Mouse (Mus musculus): ENCODE measurements at regions not wholly inside any gene's neighbourhood (a gene's known extent, or its start where the extent isn't known, plus 50 kb on each side); places are given as distances from the start of the nearest gene placed in this dataset.

DNA sequence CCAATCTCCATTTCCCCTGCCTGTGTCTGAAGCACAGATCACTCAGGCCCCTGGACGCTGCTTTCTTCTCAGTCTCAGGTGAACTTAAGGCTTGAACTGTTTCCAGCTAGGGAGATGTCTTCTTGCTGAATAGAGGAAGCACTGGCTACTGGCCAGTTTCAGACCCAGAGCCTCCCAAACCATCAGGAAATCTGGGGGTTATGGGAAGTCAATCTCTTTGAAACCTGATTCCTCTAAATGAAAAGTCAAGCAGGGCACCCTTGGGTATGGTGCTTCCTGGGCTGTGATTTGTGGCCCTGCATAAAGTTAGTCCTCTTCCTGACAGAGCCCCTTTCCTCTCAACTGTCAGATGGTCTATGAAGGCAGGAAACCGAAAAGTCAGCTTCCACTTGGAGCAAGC, 208.2 kb downstream of the Sptssa start:
- no peak for DNase-seq

DNA sequence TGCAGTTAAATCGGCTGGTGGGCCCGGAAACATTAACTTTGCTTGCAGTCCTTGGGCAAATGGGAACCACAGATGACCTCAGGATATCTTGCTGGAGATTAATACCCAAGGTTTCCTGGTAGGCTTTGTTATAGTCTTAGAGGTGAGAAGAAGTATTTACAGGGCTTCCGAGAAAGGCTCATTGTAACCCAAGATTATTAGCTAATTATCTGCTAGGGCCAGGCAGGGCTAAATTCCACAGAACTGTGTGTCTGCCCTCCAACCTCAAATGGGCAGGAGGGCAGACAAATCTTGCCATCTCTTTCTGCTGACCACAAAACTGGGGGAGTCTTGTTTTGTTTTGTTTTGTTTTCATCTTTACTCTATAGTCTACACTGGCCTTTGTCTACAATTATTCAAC, 209.0 kb downstream of the Sptssa start:
- DNase-seq: no peak

DNA sequence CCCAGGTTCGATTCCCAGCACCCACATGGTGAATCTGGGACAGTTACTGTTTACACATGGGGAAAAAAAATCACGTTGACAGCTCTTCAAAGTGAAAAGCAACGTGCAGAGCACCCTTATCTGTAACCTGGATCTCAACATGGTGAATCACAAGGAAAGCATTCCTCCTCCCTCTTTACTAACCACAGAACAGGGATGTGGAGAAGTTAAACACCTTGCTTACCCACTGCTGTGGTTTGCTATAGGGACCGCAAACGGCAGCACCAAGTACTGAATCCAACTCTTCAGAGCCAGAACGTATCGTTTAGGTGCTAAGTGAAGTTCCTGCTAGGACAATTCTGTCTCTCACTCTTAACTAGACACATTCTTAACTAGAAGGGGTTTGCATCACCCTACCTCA, 210.0 kb downstream of the Sptssa start:
- no peak for DNase-seq

DNA sequence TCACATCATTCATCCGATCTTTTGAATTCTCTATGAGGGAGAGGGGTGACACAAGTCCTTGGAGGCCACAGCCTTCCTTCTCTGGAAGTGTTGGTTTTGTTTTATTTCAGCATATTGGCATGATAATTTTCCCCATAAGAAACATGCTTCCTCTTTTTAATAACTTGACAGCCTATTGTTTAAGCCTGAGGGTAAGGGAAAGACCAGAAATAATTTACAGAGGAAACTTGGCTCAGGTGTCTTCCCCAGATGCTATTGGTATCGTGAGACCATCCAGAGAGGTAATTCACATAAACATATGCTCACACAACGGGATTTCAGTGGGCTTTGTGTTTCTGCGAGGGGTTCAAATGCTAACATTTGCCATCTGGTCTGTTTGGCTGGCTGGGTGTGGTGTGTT, 212.0 kb downstream of the Sptssa start:
- no peak for DNase-seq

DNA sequence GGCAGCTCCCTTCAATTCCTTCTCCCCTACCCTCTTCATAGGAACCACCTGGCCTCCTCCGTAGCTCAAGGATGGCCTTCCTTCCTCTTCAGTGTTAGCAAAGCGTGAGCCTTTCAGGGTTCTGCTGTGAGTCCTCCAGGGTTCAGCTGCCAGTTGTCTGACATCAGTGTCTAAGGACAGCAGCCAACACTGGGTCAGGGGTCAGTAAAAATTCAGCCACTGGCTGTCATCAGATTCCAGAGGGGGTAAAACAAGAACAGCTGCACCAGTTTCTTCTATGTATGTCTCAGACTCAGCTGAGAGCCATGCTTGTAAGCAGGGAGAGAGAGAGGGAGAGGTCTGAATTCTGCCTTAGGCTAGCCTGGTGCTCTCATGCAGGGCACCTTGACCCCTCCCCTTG, 213.1 kb downstream of the Sptssa start:
- no peak for DNase-seq

DNA sequence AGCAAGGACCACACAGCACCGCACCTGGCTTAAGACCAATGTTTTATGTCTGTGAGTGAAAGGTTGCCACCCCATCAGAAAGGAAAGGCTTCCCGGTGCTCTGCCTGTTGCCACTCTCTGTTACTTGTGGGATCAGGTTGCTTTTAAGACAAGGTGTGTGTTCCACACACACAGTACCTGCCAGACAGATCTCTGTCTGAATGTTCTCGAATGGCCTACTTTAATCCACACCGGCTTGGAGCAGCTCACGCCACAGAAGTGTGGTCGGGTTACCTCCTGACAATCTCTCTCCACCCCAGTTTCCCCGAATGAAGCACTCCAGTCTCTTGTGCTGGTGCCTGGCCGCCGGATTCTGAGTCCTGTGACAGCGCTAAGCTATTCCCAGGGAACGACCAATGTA, 214.0 kb downstream of the Sptssa start:
- no peak for DNase-seq

DNA sequence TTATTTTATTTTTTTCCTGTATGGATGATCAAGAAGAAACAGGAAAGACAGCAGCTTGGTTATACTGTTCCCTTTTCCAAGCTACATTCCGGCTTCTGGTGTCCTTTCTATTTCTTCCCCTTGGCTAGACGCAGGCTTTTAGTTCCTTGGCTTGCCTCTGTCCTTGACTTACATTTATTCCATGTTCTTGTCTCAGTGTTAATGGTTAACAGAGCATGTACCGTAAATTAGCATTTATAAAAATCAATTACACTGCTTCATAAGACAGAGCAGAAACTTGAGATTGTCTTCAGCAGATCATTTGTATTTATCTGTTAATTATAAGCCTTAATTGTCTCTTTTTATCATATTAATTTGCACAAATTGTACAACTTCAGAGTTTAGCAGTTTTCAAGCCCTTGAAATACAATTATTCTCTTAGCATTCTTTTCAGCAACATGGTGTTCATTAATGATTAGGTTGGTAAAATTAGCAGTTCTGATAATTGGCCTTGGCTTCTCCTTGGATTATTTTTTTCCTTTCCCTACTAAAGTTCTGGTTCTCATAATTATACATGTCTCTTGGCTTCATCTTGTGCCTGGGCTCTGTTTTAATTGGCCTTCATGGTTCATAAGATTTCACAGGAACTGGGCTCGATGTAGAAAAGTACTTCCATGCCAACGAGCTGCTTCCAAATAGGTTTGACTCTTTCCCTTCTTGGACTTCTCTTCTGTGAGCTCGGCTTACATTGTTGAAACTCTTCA, 215.4 kb downstream of the Sptssa start:
- no peak for DNase-seq

DNA sequence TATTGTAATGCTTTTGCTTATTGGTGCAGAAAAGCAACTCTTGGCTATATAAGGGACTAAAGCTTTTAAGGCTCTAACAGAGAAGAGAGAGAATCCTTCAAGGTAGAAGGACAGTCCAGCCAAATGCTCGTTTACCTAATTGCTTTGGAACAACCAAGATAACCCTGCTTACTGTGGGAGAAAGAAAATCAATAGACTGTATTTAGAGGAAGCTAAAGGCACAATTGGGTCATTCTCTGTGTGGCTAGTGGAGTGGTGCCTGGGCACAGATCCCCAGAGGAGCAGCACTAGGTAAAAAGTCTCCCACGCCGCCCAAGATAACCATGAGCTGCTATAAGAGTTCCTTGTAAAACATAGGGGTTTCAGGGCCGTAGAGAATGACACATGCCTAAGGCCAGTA, 217.6 kb downstream of the Sptssa start:
- no peak for DNase-seq

DNA sequence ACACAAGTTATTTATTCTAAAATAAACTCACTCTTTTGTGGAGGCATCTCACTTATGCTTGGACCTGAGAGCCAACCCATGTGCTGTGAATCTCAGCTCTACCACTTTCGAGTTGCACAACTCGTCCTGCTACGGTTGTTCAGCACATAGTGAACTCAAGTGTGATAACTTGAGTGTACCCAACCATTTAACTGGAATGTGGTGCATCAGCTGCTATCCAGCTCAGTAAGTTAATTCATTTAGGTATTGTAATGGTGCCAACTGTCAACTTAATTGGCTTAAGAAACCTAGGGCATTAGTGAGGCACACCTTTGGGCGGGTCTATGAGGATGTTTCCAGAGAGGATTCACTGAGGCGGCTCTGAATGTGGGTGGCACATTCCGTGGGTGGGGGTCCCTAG, 221.6 kb upstream of the Egln3 start:
- no peak for DNase-seq

DNA sequence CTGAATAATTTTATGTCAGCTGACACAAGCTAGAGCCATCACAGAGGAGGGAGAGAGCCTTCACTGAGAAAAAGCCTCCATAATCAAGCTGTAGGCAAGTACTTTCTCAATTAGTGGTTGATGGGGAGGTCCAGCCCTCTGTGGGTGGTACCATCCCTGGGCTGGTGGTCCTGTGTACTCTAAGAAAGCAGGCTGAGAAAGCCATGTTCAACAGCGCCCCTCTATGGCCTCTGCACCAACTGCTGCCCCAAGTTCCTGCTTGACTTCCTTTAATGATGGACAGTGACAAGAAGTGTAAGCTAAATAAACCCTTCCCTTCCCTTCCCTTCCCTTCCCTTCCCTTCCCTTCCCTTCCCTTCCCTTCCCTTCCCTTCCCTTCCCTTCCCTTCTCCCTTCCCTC, 211.2 kb upstream of the Egln3 start:
- no peak for DNase-seq

DNA sequence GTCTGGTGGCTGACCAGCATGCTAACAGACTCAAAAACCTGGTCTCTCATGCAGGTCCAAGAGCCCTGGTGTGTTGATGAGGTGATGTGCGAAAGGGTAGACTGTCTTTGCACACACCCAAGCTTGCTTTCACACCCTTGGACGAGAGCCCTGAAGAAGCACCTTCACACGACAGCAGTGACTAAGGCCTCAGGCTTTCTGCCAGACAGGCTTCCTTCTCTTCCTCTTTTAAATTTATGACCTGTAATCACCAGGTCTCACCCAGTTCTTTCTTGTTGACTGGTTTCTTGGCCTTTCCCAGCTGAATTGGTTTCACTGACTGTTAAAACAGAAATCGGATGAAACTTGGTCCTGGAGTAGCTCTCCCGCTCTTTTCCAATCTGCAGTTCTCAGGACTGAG, 210.5 kb upstream of the Egln3 start:
- no peak for DNase-seq

DNA sequence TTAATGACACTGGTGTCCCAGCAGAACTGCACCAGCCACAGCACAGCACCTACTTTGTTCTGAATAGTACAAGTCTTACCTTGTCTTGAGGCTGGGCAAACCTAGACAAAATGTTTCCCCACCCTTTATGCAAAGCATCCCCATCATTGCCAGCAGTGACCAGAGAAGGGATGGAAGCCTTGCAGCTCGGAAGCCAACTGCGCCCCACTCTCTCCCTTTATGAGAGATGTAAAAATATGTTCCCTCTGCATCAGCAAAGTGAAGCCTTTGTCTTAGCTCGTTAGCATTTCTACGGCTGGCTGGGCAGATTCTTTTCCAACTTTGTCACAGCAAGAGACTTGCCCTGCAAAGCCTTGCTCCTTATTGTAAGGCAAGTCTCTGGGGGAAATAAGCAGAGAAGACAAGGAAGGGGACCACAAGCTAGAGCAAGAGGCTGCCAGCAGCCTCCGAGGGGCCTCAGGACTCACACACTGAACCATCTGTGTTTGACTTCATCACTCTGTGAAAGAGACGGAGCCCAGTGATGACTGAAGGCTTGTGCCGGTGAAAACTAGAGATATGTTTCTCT, 206.5 kb upstream of the Egln3 start:
- no peak for DNase-seq

DNA sequence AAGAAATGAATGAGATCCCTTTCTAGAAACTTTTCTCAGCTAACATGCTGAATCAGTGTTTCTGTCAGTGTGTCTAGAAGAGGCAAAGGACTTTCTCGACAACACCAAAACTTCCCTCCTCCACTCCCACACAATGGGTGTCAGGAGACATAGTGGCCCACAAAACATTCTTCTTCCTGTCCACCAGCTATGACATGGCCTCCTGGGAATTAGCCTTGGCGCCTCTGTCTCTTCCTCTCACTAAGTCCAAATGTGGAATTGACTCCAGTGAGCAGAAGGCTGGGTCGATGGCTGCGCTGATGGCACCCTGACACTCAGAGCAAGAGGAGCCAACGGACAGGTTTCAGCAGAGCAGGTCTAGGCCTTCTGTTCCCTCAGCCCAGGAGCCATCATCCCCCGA, 205.2 kb upstream of the Egln3 start:
- no peak for DNase-seq

DNA sequence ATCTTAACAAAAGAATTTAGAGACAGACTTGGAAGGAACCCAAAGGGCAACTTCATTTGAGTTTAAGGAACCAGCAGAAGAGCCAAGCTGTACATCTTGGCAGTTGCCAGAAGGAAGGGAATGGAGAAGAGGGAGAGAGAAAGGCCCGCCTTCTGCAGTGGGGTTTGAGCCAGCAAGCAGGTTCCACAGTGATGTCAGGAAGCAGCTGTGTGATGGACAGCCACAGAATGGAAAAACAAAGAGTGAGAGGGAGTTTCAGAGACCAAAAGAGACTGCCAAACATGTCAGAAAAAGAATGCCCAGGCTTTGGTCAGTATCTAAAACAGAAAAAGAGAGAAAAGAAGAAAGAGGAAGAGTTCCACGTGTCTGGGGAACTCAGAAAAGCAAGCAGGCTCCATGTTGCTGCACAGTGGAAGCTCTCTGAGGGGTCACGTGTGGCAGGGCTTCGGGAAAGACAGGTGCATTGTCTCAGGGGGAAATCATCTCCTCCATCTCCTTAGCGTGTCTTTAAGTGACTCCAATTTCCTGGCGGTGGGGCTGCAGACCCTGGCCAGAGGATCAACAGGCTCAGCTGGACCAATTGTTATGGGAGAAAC, 203.7 kb upstream of the Egln3 start:
- no peak for DNase-seq

DNA sequence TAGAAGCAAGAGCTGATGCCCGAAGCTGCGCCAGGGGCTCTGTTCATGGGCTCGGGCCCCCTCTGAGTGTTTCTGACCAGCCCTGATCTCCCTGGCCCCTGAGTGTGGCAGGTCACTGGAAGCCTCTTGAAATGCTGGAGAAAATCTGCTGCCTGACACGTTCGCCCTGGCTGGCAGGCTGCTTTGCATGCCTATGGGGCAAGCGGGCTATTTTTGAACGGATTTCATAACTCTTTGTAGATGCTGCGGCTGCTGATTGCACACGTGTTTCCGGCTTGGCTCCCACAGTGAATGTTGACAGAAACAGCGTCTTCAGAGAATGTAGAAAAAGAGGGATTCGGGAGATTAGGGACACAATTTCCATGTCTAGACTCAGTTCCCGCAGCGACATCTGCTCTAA, 201.4 kb upstream of the Egln3 start:
- no peak for DNase-seq

DNA sequence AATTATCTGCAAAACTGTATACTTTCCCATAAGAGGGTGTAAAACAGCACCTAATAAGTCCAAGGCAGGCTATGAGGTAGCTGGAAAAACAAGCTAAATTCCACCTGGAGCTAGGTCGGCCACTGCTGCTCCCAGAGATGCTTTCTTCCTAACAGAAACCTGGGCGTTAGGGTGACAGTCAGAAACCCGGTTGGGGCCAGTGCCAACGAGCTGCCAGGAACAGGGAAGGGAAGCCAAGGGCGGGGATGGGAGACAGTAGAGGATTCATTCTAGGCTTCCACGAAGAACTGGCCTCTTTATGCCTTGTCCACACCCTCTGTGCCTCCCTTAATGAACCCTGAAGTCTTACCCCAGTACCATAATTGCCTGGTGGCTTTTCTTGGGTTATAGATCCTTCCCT, 198.9 kb upstream of the Egln3 start:
- DNase-seq: no peak

DNA sequence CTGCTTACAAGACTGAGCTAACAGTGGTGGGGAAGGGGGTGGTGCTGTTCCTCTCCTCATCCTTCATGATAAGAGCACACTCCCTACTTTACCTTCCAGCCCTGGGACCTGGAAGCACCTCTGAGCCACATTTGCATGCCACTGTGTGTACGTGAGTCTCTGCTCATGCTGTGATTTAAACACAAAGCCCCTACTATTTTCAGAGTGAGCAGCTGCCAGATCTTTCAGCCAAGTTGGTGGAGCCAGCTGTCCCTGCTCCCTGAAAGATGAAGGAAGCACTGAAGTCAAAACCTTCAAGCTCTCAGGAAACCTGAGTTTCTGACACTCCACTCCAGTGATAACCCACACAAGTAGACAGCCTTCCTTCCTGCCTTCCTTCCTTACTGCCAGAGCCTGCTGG, 198.0 kb upstream of the Egln3 start:
- no peak for DNase-seq

DNA sequence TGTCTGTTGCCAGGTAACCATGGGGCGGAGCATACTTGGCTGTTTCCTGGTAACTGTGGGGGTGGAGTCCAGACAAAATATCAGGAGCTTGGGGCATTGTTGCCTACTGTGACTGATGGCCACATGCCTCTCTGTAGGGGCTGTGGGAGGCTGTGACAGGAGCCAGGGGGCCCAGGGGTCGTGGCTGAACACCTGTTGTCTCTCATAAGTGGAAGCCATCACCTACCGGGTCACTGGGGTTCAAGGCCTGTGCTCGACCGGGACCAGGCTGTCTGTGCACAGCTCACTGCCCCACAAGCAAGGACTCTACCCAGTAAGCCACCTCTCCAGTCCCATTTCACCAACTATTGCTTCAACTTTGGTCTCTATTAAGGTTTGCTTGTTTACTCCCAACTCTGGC, 196.4 kb upstream of the Egln3 start:
- no peak for DNase-seq

DNA sequence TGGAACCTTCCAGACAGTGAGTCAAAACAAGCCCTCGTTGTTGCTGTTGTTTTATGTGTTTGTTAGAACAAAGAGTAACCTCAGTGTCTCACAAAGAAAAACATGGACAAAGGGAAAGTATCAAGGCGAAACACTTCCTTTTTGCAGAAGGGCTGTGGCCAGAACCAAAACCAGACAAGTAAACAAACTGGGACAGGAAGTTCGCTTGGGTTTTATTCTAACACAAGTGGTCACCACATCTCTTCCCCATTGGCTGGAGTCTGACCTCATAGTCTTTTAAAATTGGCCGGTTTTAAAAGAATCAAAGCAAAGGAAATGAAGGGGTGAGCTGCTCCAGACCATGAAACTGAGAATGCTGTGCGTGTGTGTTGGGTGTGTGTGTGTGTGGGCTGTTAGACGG, 194.4 kb upstream of the Egln3 start:
- no peak for DNase-seq

DNA sequence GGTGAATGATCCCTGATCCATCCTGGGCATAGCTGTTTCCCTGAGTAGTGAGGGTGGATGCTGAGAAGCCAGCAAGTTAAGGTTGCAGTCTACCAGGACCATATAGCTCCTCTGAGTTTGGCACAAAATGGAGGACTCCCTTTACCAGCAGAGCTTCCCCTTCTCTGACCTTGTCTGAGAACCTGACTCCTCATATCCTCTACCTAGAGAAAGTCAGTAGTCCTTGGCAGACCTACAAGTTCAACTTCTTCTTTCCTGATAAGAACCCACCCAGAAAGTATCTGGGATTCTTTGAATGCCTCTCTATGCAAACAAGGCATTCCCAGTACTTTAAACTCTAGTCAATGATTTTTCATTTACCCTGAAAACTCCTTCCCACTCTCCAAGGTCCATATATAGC, 193.3 kb upstream of the Egln3 start:
- DNase-seq: no peak

DNA sequence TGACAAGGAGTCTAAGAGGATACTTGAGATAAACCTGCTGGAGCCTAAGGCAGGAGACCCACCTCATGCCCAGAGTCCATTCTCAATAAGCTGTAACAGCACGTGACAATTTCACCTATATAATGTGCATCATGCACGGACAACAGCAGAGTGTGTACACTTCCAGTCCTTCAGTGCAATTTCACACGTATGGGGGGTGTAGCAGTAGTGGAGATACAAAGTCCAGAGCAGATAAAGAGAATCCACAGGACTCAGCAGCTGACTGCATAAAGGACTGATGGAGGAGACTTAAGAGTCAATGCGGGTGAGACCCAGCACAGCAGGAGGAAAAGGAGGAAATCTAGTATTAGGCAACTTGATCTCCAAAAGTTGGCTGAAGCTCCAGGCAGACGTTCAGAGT, 192.7 kb upstream of the Egln3 start:
- DNase-seq: no peak

DNA sequence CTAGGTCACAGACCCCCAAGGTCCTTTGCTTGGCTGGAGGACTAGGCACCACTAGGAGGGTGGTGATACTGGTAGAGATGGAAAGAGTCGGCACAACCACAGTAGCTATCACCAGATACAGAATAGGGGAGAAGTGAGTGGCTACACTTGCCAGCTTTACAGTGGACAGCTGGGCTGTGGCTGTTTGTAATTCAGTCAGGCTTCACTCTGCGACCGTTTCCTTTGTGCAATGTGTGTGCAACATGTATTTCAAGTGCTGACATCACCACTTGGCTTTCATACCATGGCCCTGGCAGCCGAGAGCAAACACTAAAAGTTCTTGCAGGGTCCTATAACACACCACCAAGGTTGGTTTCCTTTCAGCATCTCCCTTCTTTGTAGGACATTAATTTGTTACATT, 181.7 kb upstream of the Egln3 start:
- no peak for DNase-seq

DNA sequence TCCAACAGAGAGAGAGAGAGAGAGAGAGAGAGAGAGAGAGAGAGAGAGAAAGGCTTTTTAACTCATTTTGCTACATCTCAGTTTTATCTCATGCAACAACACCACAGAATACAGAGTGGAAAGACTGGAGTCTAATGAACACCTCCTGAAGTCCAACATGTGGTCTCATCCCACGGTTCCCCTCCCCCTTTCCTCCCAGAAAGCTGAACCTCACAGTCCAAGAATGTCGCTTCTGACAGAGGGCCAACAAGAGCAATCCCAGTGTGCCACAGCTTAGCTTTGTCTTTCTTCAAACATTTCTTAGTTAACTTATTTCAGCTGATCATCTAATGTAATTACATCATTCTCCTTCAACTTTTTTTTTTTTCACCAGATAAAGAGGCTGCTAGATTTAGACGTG, 180.5 kb upstream of the Egln3 start:
- DNase-seq: no peak

DNA sequence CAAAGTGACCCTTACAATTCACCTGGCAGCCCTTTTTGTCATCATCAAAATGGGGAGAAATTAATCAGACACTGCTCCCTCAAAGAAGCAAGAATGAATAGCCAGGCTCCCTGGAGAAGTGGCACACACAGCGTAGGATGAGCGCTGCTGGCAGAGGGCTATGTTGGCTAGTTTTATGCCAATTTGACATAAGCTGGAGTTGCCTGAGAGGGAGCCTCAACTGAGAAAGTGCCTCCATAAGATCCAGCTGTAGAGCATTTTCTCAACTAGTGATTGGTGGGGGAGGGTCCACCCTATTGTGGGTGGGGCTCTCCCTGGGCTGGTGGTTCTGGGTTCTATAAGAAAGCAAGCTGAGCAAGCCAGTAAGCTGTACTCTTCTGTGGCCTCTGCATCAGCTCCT, 179.3 kb upstream of the Egln3 start:
- no peak for DNase-seq

DNA sequence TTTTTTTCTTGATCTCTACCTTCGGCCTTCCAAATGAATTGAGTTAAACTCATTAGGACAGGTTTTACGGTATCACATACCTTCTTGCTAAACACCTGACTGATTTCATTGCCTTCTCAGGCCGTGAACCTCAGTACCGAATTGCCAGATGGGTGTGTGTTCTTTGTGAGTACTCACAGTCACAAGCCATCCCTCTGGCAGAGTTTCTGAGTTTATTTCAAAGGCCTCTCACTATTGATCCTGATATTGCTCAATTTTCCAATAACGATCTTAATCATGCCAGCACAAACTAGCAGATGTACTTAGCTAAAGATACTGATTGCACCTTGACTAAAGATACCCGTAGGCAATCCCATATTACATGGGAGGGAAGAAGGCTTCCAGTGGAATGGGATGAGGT, 178.4 kb upstream of the Egln3 start:
- DNase-seq: no peak

Data from cerebellum, adult 8-10 months (tissue).